Mouse (Mus musculus): ENCODE measurements around the gene Elof1. TPM values are rescaled to one million over a fixed set of nuclear protein-coding genes. Genes with fewer than 3 reads are reported as not detected.
"Not testable (repeated sequence)": the region's sequence is repeated elsewhere in the genome, so short reads cannot be mapped to it uniquely, and the experiment has no call there.

Elof1 gene
- polyA plus RNA-seq, 1 experiment: not detected

GRCm38 (mm10) chr9:22085022-22085834 lies 31.7 kb downstream of the Elof1 start, which contains the start of gene Ecsit:
Gene Ecsit, minus strand, starts transcription at chr9:22085438.
- Histone ChIP-seq H3K27ac (ENCODE audit: insufficient read depth, low read depth, low read length) (peak within 1 kb of the TSS; percentile 69), H3K4me3 (ENCODE audit: insufficient read depth, low read depth, low read length) (peak within 1 kb of the TSS; percentile 87), H3K4me1 (ENCODE audit: control insufficient read depth, insufficient read depth, low read length) (peaks cover 11% of the 10 kb centered on the region)
- under 1% methylated on average over 48 of the region's 48 CpGs for WGBS
- TF ChIP-seq CTCF (IDR thresholded peaks at IDR 0.05; ENCODE audit: insufficient read depth, low read depth, low read length): no peak
- TF ChIP-seq POLR2A (IDR thresholded peaks at IDR 0.05; ENCODE audit: insufficient read depth, low read depth, low read length): peak; percentile 82

- Histone ChIP-seq H3K4me3 (ENCODE audit: insufficient read depth, low read depth, low read length) (peak overlapping the region; percentile 87), H3K4me1 (ENCODE audit: control insufficient read depth, insufficient read depth, low read length) (peaks cover 11% of the 10 kb centered on the region), H3K27ac (ENCODE audit: insufficient read depth, low read depth, low read length) (no peak overlapping the region)
- WGBS: 15% methylated on average over 4 of the region's 4 CpGs
- no peak for TF ChIP-seq CTCF (IDR thresholded peaks at IDR 0.05; ENCODE audit: insufficient read depth, low read depth, low read length)
- no peak for TF ChIP-seq POLR2A (IDR thresholded peaks at IDR 0.05; ENCODE audit: insufficient read depth, low read depth, low read length)
Observed at GRCm38 (mm10) chr9:22084667-22085021, 32.3 kb downstream of the Elof1 start.

- no peak overlapping the region for H3K4me3 ChIP-seq (ENCODE audit: insufficient read depth, low read depth, low read length)
- TF ChIP-seq POLR2A (IDR thresholded peaks at IDR 0.05; ENCODE audit: insufficient read depth, low read depth, low read length) (no peak), CTCF (IDR thresholded peaks at IDR 0.05; ENCODE audit: insufficient read depth, low read depth, low read length) (no peak)
- H3K27ac ChIP-seq (ENCODE audit: insufficient read depth, low read depth, low read length): no peak overlapping the region
- WGBS: 92% methylated on average over 23 of the region's 23 CpGs
- no peaks in the 10 kb centered on the region for H3K4me1 ChIP-seq (ENCODE audit: control insufficient read depth, insufficient read depth, low read length)
Observed at GRCm38 (mm10) chr9:22076223-22076622, 40.7 kb downstream of the Elof1 start.

- H3K4me1 ChIP-seq (ENCODE audit: control insufficient read depth, insufficient read depth, low read length); H3K27ac ChIP-seq (ENCODE audit: insufficient read depth, low read depth, low read length); H3K4me3 ChIP-seq (ENCODE audit: insufficient read depth, low read depth, low read length): not testable (repeated sequence)
- WGBS: 91% methylated on average over 5 of the region's 5 CpGs
Observed at GRCm38 (mm10) chr9:22075778-22076177, 41.2 kb downstream of the Elof1 start.

GRCm38 (mm10) chr9:22072276-22072675 lies 44.7 kb downstream of the Elof1 start:
- TF ChIP-seq CTCF (IDR thresholded peaks at IDR 0.05; ENCODE audit: insufficient read depth, low read depth, low read length) (no peak), POLR2A (IDR thresholded peaks at IDR 0.05; ENCODE audit: insufficient read depth, low read depth, low read length) (no peak)

GRCm38 (mm10) chr9:22070791-22071573 lies 46.0 kb downstream of the Elof1 start, which contains the start of the genes Gm49318 and Zfp653:
Gene Gm49318, minus strand, starts transcription at chr9:22071259.
Gene Zfp653, minus strand, starts transcription at chr9:22071376.
- 0 out of 2 replicates have a peak, but pooled peaks cover 4% of the 10 kb centered on the region for H3K4me1 ChIP-seq (ENCODE audit: control insufficient read depth, insufficient read depth, low read length)
- no peak for TF ChIP-seq CTCF (IDR thresholded peaks at IDR 0.05; ENCODE audit: insufficient read depth, low read depth, low read length)
- peak; percentile 51 for TF ChIP-seq POLR2A (IDR thresholded peaks at IDR 0.05; ENCODE audit: insufficient read depth, low read depth, low read length)
- H3K27ac ChIP-seq (ENCODE audit: insufficient read depth, low read depth, low read length): peak within 1 kb of the TSS; percentile 72
- WGBS: under 1% methylated on average over 86 of the region's 87 CpGs
- peak within 1 kb of the TSS; percentile 68 for H3K4me3 ChIP-seq (ENCODE audit: insufficient read depth, low read depth, low read length)

More at GRCm38 (mm10) chr9:22072276-22072675, 44.7 kb downstream of the Elof1 start:
- H3K4me3 ChIP-seq (ENCODE audit: insufficient read depth, low read depth, low read length): no peak overlapping the region
- H3K27ac ChIP-seq (ENCODE audit: insufficient read depth, low read depth, low read length): no peak overlapping the region
- WGBS: 92% methylated on average over 4 of the region's 4 CpGs
- H3K4me1 ChIP-seq (ENCODE audit: control insufficient read depth, insufficient read depth, low read length): 0 out of 2 replicates have a peak, but pooled peaks cover 4% of the 10 kb centered on the region

GRCm38 (mm10) chr9:22069881-22070553 lies 47.0 kb downstream of the Elof1 start:
- Histone ChIP-seq H3K4me3 (ENCODE audit: insufficient read depth, low read depth, low read length) (peak overlapping the region; percentile 68), H3K27ac (ENCODE audit: insufficient read depth, low read depth, low read length) (peak overlapping the region; percentile 2; the same call in 1 of the 2 replicates), H3K4me1 (ENCODE audit: control insufficient read depth, insufficient read depth, low read length) (0 out of 2 replicates have a peak, but pooled peaks cover 4% of the 10 kb centered on the region)
- no peak for TF ChIP-seq POLR2A (IDR thresholded peaks at IDR 0.05; ENCODE audit: insufficient read depth, low read depth, low read length)
- no peak for TF ChIP-seq CTCF (IDR thresholded peaks at IDR 0.05; ENCODE audit: insufficient read depth, low read depth, low read length)
- 31% methylated on average over 4 of the region's 4 CpGs for WGBS

- H3K27ac ChIP-seq (ENCODE audit: insufficient read depth, low read depth, low read length): no peak overlapping the region
- TF ChIP-seq CTCF (IDR thresholded peaks at IDR 0.05; ENCODE audit: insufficient read depth, low read depth, low read length) (no peak), POLR2A (IDR thresholded peaks at IDR 0.05; ENCODE audit: insufficient read depth, low read depth, low read length) (no peak)
- H3K4me1 ChIP-seq (ENCODE audit: control insufficient read depth, insufficient read depth, low read length): 0 out of 2 replicates have a peak, but pooled peaks cover 4% of the 10 kb centered on the region
- WGBS: 80% methylated on average over 5 of the region's 5 CpGs
- H3K4me3 ChIP-seq (ENCODE audit: insufficient read depth, low read depth, low read length): no peak overlapping the region
Observed at GRCm38 (mm10) chr9:22067195-22067594, 49.8 kb downstream of the Elof1 start.
